Mouse (Mus musculus): ENCODE data around the gene Aox2.

- TF ChIP-seq POLR2A (IDR thresholded peaks at IDR 0.05; ENCODE audit: control insufficient read depth, extremely low read depth, insufficient read depth, low read length, poor library complexity): no peak
- no peak for TF ChIP-seq CTCF (IDR thresholded peaks at IDR 0.05; ENCODE audit: borderline replicate concordance, control insufficient read depth, extremely low read depth, insufficient read depth, low read length, poor library complexity)
These were observed 33.6 kb upstream of the Aox2 start for GRCm38 (mm10) chr1:58244487-58244886.

All from thymus, adult 2 months (tissue).